Mouse (Mus musculus) monocyte, adult 2 months (primary cell): ENCODE results near the gene Tmem211.

Experiments
- DNase-seq, 2 experiments: peaks; one replicate each; pipeline ENCODE4 v3.0.0; 2022; ENCODE audit warnings: low spot score in 2 of 2, low read depth in 1 of 2

Tmem211 gene

GRCm38 (mm10) chr5:113212156-113212835 lies 14.4 kb upstream of the Tmem211 start:
- no peak for DNase-seq

GRCm38 (mm10) chr5:113214041-113214440 lies 12.7 kb upstream of the Tmem211 start:
- DNase-seq = no peak

GRCm38 (mm10) chr5:113214455-113214854 lies 12.3 kb upstream of the Tmem211 start:
- no peak for DNase-seq

GRCm38 (mm10) chr5:113215610-113216011 lies 11.1 kb upstream of the Tmem211 start:
- DNase-seq = no peak

GRCm38 (mm10) chr5:113216328-113216960 lies 10.3 kb upstream of the Tmem211 start:
- DNase-seq = no peak

GRCm38 (mm10) chr5:113217076-113217475 lies 9.6 kb upstream of the Tmem211 start:
- DNase-seq = no peak

GRCm38 (mm10) chr5:113218617-113219235 lies 8.0 kb upstream of the Tmem211 start:
- no peak for DNase-seq

- DNase-seq = no peak
These were observed 7.3 kb upstream of the Tmem211 start for GRCm38 (mm10) chr5:113219450-113219849.

- no peak for DNase-seq
These were observed 6.8 kb upstream of the Tmem211 start for GRCm38 (mm10) chr5:113219876-113220275.

- no peak for DNase-seq
These were observed 6.1 kb upstream of the Tmem211 start for GRCm38 (mm10) chr5:113220383-113221146.

- DNase-seq = peak in 1 of 2 experiments; percentile 16
These were observed 5.4 kb upstream of the Tmem211 start, which contains the start of gene 2900026A02Rik for GRCm38 (mm10) chr5:113221147-113221865. TSS of gene 2900026A02Rik (minus strand) at chr5:113221236.

- no peak for DNase-seq
These were observed 2.8 kb upstream of the Tmem211 start for GRCm38 (mm10) chr5:113223888-113224287.

GRCm38 (mm10) chr5:113225271-113225670 lies 1.4 kb upstream of the Tmem211 start:
- DNase-seq = no peak

GRCm38 (mm10) chr5:113225686-113226435 lies 848 bp upstream of the Tmem211 start:
- DNase-seq = no peak

- no peak for DNase-seq
These were observed 3.5 kb downstream of the Tmem211 start for GRCm38 (mm10) chr5:113230196-113230595.

GRCm38 (mm10) chr5:113249263-113249930 lies 22.7 kb downstream of the Tmem211 start:
- DNase-seq = no peak

GRCm38 (mm10) chr5:113250806-113251205 lies 24.1 kb downstream of the Tmem211 start:
- no peak for DNase-seq

GRCm38 (mm10) chr5:113265637-113266036 lies 38.9 kb downstream of the Tmem211 start:
- DNase-seq = no peak

- no peak for DNase-seq
These were observed 41.5 kb downstream of the Tmem211 start for GRCm38 (mm10) chr5:113268246-113268645.

GRCm38 (mm10) chr5:113270043-113270442 lies 43.3 kb downstream of the Tmem211 start:
- no peak for DNase-seq
